Mouse (Mus musculus): Measurements from ENCODE around the gene Pon1. TPM values are rescaled to one million over a fixed set of nuclear protein-coding genes. Genes with fewer than 3 reads are reported as not detected.

Pon1 gene
- total and polyA plus RNA-seq, 2 experiments = 549 to 2,396 TPM

DNA sequence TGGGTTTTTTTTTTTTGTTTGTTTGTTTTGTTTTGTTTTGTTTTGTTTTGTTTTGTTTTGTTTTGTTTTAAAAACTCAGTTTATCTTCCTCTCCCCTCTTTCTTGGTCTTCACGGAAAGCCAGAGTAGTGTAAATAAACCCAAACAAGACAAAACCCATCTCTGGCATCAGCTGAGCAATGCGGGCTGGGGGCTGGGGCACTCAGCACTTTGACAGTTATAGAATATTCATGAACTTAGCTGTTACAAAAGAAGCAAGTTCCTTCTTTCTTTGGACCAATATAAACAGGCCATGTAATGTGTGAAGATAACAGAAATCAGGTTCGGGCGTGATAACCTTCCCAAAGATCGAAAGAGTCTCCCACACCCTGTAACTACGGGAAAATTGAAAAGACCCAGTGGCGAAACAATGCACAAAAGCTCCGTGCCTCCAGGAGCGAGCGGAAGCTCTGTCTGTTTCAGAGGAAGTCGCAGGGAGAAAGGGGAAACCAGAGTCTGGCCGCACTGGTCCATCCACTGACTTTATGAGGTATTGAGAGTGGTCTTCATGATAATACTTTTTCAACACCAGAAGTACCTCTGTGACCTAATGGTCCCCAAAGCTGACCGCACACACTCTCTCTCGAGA is 26.6 kb downstream of the Pon1 start:
- no peaks in the 10 kb centered on the region for H3K27me3 ChIP-seq (ENCODE audit: control insufficient read depth, insufficient read depth, low read length)
- no peak overlapping the region for H3K9ac ChIP-seq (ENCODE audit: low read depth, low read length)
- H3K27ac ChIP-seq (replicated peaks; ENCODE audit: insufficient read depth, low read depth, low read length) = no peak overlapping the region
- H3K4me1 ChIP-seq (ENCODE audit: control insufficient read depth, insufficient read depth, low read length) = peaks cover 9% of the 10 kb centered on the region
- TF ChIP-seq CTCF (IDR thresholded peaks at IDR 0.05; ENCODE audit: low read depth, low read length) = no peak
- no peak for TF ChIP-seq POLR2A (IDR thresholded peaks at IDR 0.05; ENCODE audit: extremely low read depth, insufficient read depth, low read length)
- H3K36me3 ChIP-seq (ENCODE audit: control insufficient read depth, insufficient read depth, low read length) = peaks cover 26% of the 10 kb centered on the region
- no peaks in the 10 kb centered on the region for H3K79me2 ChIP-seq (ENCODE audit: control insufficient read depth, insufficient read depth, low read length)
- no peak for DNase-seq (ENCODE audit: extremely low read depth, low read depth, low spot score)
- WGBS = 69% methylated on average over 14 of the region's 14 CpGs
- no peak overlapping the region for H3K4me3 ChIP-seq (ENCODE audit: insufficient read depth, low read depth, low read length)

DNA sequence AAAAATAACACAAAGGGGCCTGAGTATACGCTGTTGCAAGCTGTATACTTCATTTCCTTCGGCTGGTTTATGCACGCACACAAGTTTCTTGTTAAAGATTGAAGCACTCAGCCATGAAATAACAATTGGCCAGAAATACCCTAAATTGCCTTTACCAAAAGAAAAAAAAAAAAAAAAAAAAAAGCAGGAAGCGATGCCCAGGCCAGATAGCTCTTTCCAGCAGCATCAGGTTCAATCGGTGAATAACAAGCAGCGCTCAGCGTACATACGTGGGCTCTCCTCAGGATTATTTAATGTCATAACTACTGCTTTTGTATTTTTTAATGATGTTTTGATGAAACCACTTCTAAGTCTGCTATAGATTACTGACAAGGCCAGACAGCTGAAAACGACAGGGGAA is 28.9 kb downstream of the Pon1 start:
- Histone ChIP-seq H3K4me3 (ENCODE audit: insufficient read depth, low read depth, low read length) (no peak overlapping the region), H3K27ac (replicated peaks; ENCODE audit: insufficient read depth, low read depth, low read length) (no peak overlapping the region), H3K27me3 (ENCODE audit: control insufficient read depth, insufficient read depth, low read length) (no peaks in the 10 kb centered on the region), H3K9ac (ENCODE audit: low read depth, low read length) (no peak overlapping the region), H3K4me1 (ENCODE audit: control insufficient read depth, insufficient read depth, low read length) (peaks cover 4% of the 10 kb centered on the region), H3K79me2 (ENCODE audit: control insufficient read depth, insufficient read depth, low read length) (no peaks in the 10 kb centered on the region), H3K36me3 (ENCODE audit: control insufficient read depth, insufficient read depth, low read length) (peaks cover 18% of the 10 kb centered on the region)
- TF ChIP-seq CTCF (IDR thresholded peaks at IDR 0.05; ENCODE audit: low read depth, low read length) (no peak), POLR2A (IDR thresholded peaks at IDR 0.05; ENCODE audit: extremely low read depth, insufficient read depth, low read length) (no peak)
- no peak for DNase-seq (ENCODE audit: extremely low read depth, low read depth, low spot score)
- WGBS = 84% methylated on average over 9 of the region's 9 CpGs

DNA sequence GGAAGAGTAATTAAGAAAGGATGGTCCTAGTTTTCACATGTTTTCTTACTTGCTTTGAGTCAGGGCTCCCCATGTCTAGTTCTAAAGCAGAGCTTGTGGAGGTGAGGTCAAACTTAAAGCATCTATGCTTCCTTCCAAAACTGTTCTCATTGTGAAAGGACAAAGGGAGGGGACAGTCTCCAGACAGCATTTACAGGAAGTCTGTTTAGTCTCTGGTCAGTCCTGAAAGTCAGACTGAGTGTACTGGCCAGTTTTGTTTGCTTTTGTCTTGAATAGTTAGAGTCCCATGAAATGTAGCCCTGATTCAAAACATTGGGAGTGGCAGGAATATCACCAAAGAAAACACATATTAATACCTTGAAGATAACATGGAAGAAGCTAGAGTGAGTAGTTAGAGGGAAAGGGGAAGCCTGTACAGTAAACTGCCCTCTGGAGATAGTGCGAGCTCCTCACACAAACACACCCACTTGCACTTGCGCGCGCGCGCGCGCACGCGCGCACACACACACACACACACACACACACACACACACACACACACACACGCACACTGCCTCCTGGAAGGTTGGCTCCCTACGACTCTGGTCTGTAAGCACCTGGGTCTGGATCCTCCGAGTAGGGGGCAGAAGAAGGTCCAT is 30.1 kb downstream of the Pon1 start:
- H3K9ac ChIP-seq (ENCODE audit: low read depth, low read length) = no peak overlapping the region
- peaks cover 14% of the 10 kb centered on the region for H3K36me3 ChIP-seq (ENCODE audit: control insufficient read depth, insufficient read depth, low read length)
- H3K79me2 ChIP-seq (ENCODE audit: control insufficient read depth, insufficient read depth, low read length) = no peaks in the 10 kb centered on the region
- no peak overlapping the region for H3K4me3 ChIP-seq (ENCODE audit: insufficient read depth, low read depth, low read length)
- no peaks in the 10 kb centered on the region for H3K27me3 ChIP-seq (ENCODE audit: control insufficient read depth, insufficient read depth, low read length)
- no peak overlapping the region for H3K27ac ChIP-seq (replicated peaks; ENCODE audit: insufficient read depth, low read depth, low read length)
- TF ChIP-seq POLR2A (IDR thresholded peaks at IDR 0.05; ENCODE audit: extremely low read depth, insufficient read depth, low read length) (no peak), CTCF (IDR thresholded peaks at IDR 0.05; ENCODE audit: low read depth, low read length) (no peak)
- no peak for DNase-seq (ENCODE audit: extremely low read depth, low read depth, low spot score)
- WGBS = 90% methylated on average over 14 of the region's 14 CpGs
- peaks cover 2% of the 10 kb centered on the region for H3K4me1 ChIP-seq (ENCODE audit: control insufficient read depth, insufficient read depth, low read length)

DNA sequence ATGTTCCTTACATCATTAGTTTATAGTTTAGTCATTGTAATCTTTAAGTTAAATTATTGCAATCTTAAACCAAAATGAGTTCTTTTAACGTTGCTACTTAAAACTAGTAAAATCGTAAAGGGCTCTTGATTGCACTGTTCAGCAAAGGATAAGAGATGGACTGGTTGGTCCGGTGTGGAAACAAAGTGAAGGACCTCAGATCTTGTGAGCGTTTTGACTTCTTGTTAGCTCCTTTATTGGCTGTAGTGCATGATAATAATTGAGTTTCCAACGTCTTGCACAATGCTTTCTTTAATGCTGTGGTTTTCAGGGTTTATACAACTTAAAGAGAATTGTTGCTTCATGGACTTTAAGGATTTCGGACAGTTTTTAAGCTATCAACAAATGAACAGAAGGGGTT is 31.7 kb downstream of the Pon1 start:
- Histone ChIP-seq H3K4me3 (ENCODE audit: insufficient read depth, low read depth, low read length) (no peak overlapping the region), H3K27me3 (ENCODE audit: control insufficient read depth, insufficient read depth, low read length) (no peaks in the 10 kb centered on the region), H3K27ac (replicated peaks; ENCODE audit: insufficient read depth, low read depth, low read length) (no peak overlapping the region), H3K36me3 (ENCODE audit: control insufficient read depth, insufficient read depth, low read length) (peaks cover 5% of the 10 kb centered on the region), H3K9ac (ENCODE audit: low read depth, low read length) (no peak overlapping the region), H3K79me2 (ENCODE audit: control insufficient read depth, insufficient read depth, low read length) (no peaks in the 10 kb centered on the region), H3K4me1 (ENCODE audit: control insufficient read depth, insufficient read depth, low read length) (peaks cover 2% of the 10 kb centered on the region)
- DNase-seq (ENCODE audit: extremely low read depth, low read depth, low spot score) = no peak
- TF ChIP-seq POLR2A (IDR thresholded peaks at IDR 0.05; ENCODE audit: extremely low read depth, insufficient read depth, low read length) = no peak
- TF ChIP-seq CTCF (IDR thresholded peaks at IDR 0.05; ENCODE audit: low read depth, low read length) = no peak
- 75% methylated on average over 6 of the region's 6 CpGs for WGBS

DNA sequence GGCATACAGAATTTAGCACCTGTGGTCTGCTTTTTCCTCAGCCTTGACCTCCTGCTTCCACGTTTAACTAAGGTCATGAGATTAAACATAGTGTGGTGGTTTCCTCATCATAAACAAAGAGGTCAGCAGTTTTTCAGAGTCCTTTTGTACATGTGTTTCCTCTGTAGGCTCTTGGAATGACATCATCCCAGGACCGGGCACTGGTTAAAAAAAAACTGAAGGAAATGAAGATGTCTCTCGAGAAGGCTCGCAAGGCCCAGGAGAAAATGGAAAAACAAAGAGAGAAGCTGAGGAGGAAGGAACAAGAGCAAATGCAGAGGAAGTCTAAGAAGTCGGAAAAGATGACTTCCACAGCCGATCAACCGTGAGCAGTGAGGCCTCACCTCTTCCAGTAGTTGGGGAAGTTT is 34.4 kb downstream of the Pon1 start:
- DNase-seq (ENCODE audit: extremely low read depth, low read depth, low spot score) = no peak

More for the DNA sequence above, 34.4 kb downstream of the Pon1 start:
- no peak overlapping the region for H3K4me3 ChIP-seq (ENCODE audit: insufficient read depth, low read depth, low read length)
- H3K4me1 ChIP-seq (ENCODE audit: control insufficient read depth, insufficient read depth, low read length) = no peaks in the 10 kb centered on the region
- H3K27me3 ChIP-seq (ENCODE audit: control insufficient read depth, insufficient read depth, low read length) = no peaks in the 10 kb centered on the region
- WGBS = 59% methylated on average over 7 of the region's 7 CpGs
- no peaks in the 10 kb centered on the region; the same call in 1 of the 2 replicates for H3K36me3 ChIP-seq (ENCODE audit: control insufficient read depth, insufficient read depth, low read length)
- no peaks in the 10 kb centered on the region for H3K79me2 ChIP-seq (ENCODE audit: control insufficient read depth, insufficient read depth, low read length)
- H3K9ac ChIP-seq (ENCODE audit: low read depth, low read length) = no peak overlapping the region
- TF ChIP-seq POLR2A (IDR thresholded peaks at IDR 0.05; ENCODE audit: extremely low read depth, insufficient read depth, low read length) (no peak), CTCF (IDR thresholded peaks at IDR 0.05; ENCODE audit: low read depth, low read length) (no peak)
- no peak overlapping the region for H3K27ac ChIP-seq (replicated peaks; ENCODE audit: insufficient read depth, low read depth, low read length)
